Mouse (Mus musculus) thymus, postnatal 10 days (tissue): ENCODE data around the gene 1110008L16Rik.
"Not testable (repeated sequence)": the region's sequence is repeated elsewhere in the genome, so short reads cannot be mapped to it uniquely, and the experiment has no call there.

Experiments used
- DNase-seq, 2 experiments: peaks; one replicate each; pipeline ENCODE4 v3.0.0; 2021; ENCODE audit warnings: low spot score in 2 of 2

The 1110008L16Rik gene

GRCm38 (mm10) chr12:55343045-55343444 is 43.7 kb downstream of the 1110008L16Rik start:
- not testable (repeated sequence) for DNase-seq

- no peak for DNase-seq
Measured at GRCm38 (mm10) chr12:55343998-55344397, 44.6 kb downstream of the 1110008L16Rik start.

- DNase-seq: no peak
Measured at GRCm38 (mm10) chr12:55344583-55344982, 45.2 kb downstream of the 1110008L16Rik start.

GRCm38 (mm10) chr12:55353423-55353822 is 54.0 kb downstream of the 1110008L16Rik start:
- no peak for DNase-seq

GRCm38 (mm10) chr12:55354904-55355303 is 55.5 kb downstream of the 1110008L16Rik start:
- DNase-seq: peak; percentile 43 to 59

GRCm38 (mm10) chr12:55357303-55357702 is 57.9 kb downstream of the 1110008L16Rik start:
- DNase-seq: no peak

- DNase-seq: no peak
Measured at GRCm38 (mm10) chr12:55360929-55361328, 61.6 kb downstream of the 1110008L16Rik start.

GRCm38 (mm10) chr12:55365083-55365482 is 65.7 kb downstream of the 1110008L16Rik start:
- no peak for DNase-seq

- peak in 1 of 2 experiments; percentile 45 for DNase-seq
Measured at GRCm38 (mm10) chr12:55372424-55373055, 73.2 kb downstream of the 1110008L16Rik start.

- DNase-seq: no peak
Measured at GRCm38 (mm10) chr12:55376956-55377609, 77.7 kb downstream of the 1110008L16Rik start.

GRCm38 (mm10) chr12:55377610-55377980 is 78.2 kb downstream of the 1110008L16Rik start:
- DNase-seq: no peak

GRCm38 (mm10) chr12:55384023-55384749 is 84.8 kb downstream of the 1110008L16Rik start, which contains the start of gene Psma6:
Gene Psma6, plus strand, starts transcription at chr12:55384222.
- peak in 1 of 2 experiments; percentile 34 for DNase-seq

- no peak for DNase-seq
Measured at GRCm38 (mm10) chr12:55384826-55385225, 85.4 kb downstream of the 1110008L16Rik start.

GRCm38 (mm10) chr12:55385931-55386330 is 86.6 kb downstream of the 1110008L16Rik start:
- no peak for DNase-seq

- no peak for DNase-seq
Measured at GRCm38 (mm10) chr12:55386456-55386855, 87.1 kb downstream of the 1110008L16Rik start.

- DNase-seq: no peak
Measured at GRCm38 (mm10) chr12:55387083-55387787, 87.9 kb downstream of the 1110008L16Rik start.

GRCm38 (mm10) chr12:55387788-55388465 is 88.5 kb downstream of the 1110008L16Rik start:
- DNase-seq: peak; percentile 72 to 81

- DNase-seq: peak; percentile 94 to 96
Measured at GRCm38 (mm10) chr12:55388478-55388877, 89.1 kb downstream of the 1110008L16Rik start.

- DNase-seq: peak; percentile 50 to 56
Measured at GRCm38 (mm10) chr12:55389132-55390081, 90.0 kb downstream of the 1110008L16Rik start.

- no peak for DNase-seq
Measured at GRCm38 (mm10) chr12:55392120-55392519, 92.7 kb downstream of the 1110008L16Rik start.
